28 mouse cellular contexts compared by ENCODE assay signal in genomic region chr4:105001736-105002135, GRCm38 (mm10).
DNase-seq lines count a peak whose midpoint lies in the region; ATAC-seq and TF ChIP-seq lines count a peak whose summit lies in the region.
"Had no signal": no experiment of that assay in that cellular context is flagged by ENCODE, and none has a peak within 500 bp of the region (broad histone marks: within the 10 kb centered on the region; RNA-seq: fewer than 3 reads in every experiment).

No protein-coding gene starts in this region.

- peaks cover 7% of the 10 kb centered on the region for H3K4me1 ChIP-seq in forebrain, embryonic 16.5 days (replicated peaks; ENCODE audit: control insufficient read depth, insufficient read depth, low read length)
- no peaks in the 10 kb centered on the region for H3K4me1 ChIP-seq in forebrain, embryonic 13.5 days
- H3K4me1 ChIP-seq in heart, embryonic 10.5 days: no peaks in the 10 kb centered on the region
- H3K4me1 ChIP-seq in midbrain, postnatal 0 days (ENCODE audit: insufficient read depth, low read length): no peaks in the 10 kb centered on the region
- no peaks in the 10 kb centered on the region for H3K4me1 ChIP-seq in midbrain, embryonic 13.5 days (replicated peaks)
- H3K4me1 ChIP-seq: embryonic facial prominence, embryonic 10.5 days; embryonic facial prominence, embryonic 13.5 days; heart, embryonic 15.5 days; hindbrain, embryonic 10.5 days had no signal

- no peak overlapping the region for H3K4me2 ChIP-seq in forebrain, embryonic 16.5 days (ENCODE audit: low read length)
- H3K4me2 ChIP-seq in forebrain, embryonic 13.5 days: no peak overlapping the region
- H3K4me2 ChIP-seq in midbrain, postnatal 0 days (ENCODE audit: low read depth, low read length, poor library complexity, severe bottlenecking): no peak overlapping the region
- H3K4me2 ChIP-seq in midbrain, embryonic 13.5 days (replicated peaks): no peak overlapping the region
- H3K4me2 ChIP-seq: embryonic facial prominence, embryonic 13.5 days; heart, embryonic 12.5 days; heart, embryonic 15.5 days; hindbrain, embryonic 14.5 days had no signal

- WGBS in forebrain, embryonic 16.5 days: 73% methylated on average over 1 of the region's 1 CpGs
- WGBS in forebrain, embryonic 13.5 days: 57% methylated on average over 1 of the region's 1 CpGs
- 70% methylated on average over 1 of the region's 1 CpGs for WGBS in heart, embryonic 10.5 days
- 70% methylated on average over 1 of the region's 1 CpGs for WGBS in midbrain, postnatal 0 days
- WGBS in midbrain, embryonic 13.5 days: 62% methylated on average over 1 of the region's 1 CpGs

- H3K9me3 ChIP-seq in forebrain, embryonic 16.5 days (ENCODE audit: control insufficient read depth, low read length): no peaks in the 10 kb centered on the region
- no peaks in the 10 kb centered on the region for H3K9me3 ChIP-seq in forebrain, embryonic 13.5 days (replicated peaks)
- H3K9me3 ChIP-seq in heart, embryonic 10.5 days: no peaks in the 10 kb centered on the region
- no peaks in the 10 kb centered on the region for H3K9me3 ChIP-seq in midbrain, postnatal 0 days (ENCODE audit: low read length)
- H3K9me3 ChIP-seq in midbrain, embryonic 13.5 days: no peaks in the 10 kb centered on the region
- H3K9me3 ChIP-seq: embryonic facial prominence, embryonic 10.5 days; embryonic facial prominence, embryonic 13.5 days; heart, embryonic 12.5 days; heart, embryonic 15.5 days; hindbrain, embryonic 10.5 days had no signal

- no peak for TF ChIP-seq CTCF in midbrain, postnatal 0 days (IDR thresholded peaks at IDR 0.05)

- H3K9ac ChIP-seq in forebrain, embryonic 16.5 days (replicated peaks; ENCODE audit: low read depth, low read length): no peak overlapping the region
- H3K9ac ChIP-seq in forebrain, embryonic 13.5 days: no peak overlapping the region
- H3K9ac ChIP-seq in midbrain, postnatal 0 days (replicated peaks; ENCODE audit: low read length, poor library complexity, severe bottlenecking): no peak overlapping the region
- no peak overlapping the region for H3K9ac ChIP-seq in midbrain, embryonic 13.5 days (replicated peaks)
- H3K9ac ChIP-seq: embryonic facial prominence, embryonic 13.5 days; heart, embryonic 12.5 days; heart, embryonic 15.5 days; hindbrain, embryonic 14.5 days had no signal

- H3K27ac ChIP-seq in forebrain, embryonic 16.5 days (ENCODE audit: low read length): peak overlapping the region; percentile 45; the same call in 1 of the 2 replicates
- H3K27ac ChIP-seq in forebrain, embryonic 13.5 days: no peak overlapping the region
- H3K27ac ChIP-seq in heart, embryonic 10.5 days: no peak overlapping the region
- no peak overlapping the region for H3K27ac ChIP-seq in midbrain, postnatal 0 days (ENCODE audit: low read depth, low read length)
- H3K27ac ChIP-seq in midbrain, embryonic 13.5 days: no peak overlapping the region
- H3K27ac ChIP-seq: embryonic facial prominence, embryonic 10.5 days; embryonic facial prominence, embryonic 13.5 days; heart, embryonic 15.5 days; hindbrain, embryonic 10.5 days; hindbrain, embryonic 14.5 days had no signal

- H3K4me3 ChIP-seq in forebrain, embryonic 16.5 days (replicated peaks; ENCODE audit: low read length): no peak overlapping the region
- no peak overlapping the region for H3K4me3 ChIP-seq in forebrain, embryonic 13.5 days
- no peak overlapping the region for H3K4me3 ChIP-seq in heart, embryonic 10.5 days
- H3K4me3 ChIP-seq in midbrain, postnatal 0 days (ENCODE audit: low read depth, low read length): no peak overlapping the region
- H3K4me3 ChIP-seq in midbrain, embryonic 13.5 days (replicated peaks): no peak overlapping the region
- H3K4me3 ChIP-seq: embryonic facial prominence, embryonic 10.5 days; embryonic facial prominence, embryonic 13.5 days; erythroblast, embryonic 14.5 days; heart, embryonic 12.5 days; heart, embryonic 15.5 days; hindbrain, embryonic 10.5 days had no signal

- no peaks in the 10 kb centered on the region for H3K27me3 ChIP-seq in forebrain, embryonic 16.5 days (replicated peaks; ENCODE audit: control insufficient read depth, insufficient read depth, low read length)
- no peaks in the 10 kb centered on the region for H3K27me3 ChIP-seq in forebrain, embryonic 13.5 days
- no peaks in the 10 kb centered on the region for H3K27me3 ChIP-seq in heart, embryonic 10.5 days (ENCODE audit: insufficient read depth, poor library complexity, severe bottlenecking)
- H3K27me3 ChIP-seq in midbrain, postnatal 0 days (ENCODE audit: insufficient read depth, low read length): no peaks in the 10 kb centered on the region
- no peaks in the 10 kb centered on the region for H3K27me3 ChIP-seq in midbrain, embryonic 13.5 days
- H3K27me3 ChIP-seq: embryonic facial prominence, embryonic 13.5 days; heart, embryonic 12.5 days; heart, embryonic 15.5 days had no signal

- peak; percentile 32 to 44 for DNase-seq in cerebellum, postnatal 10 days
- no peak for DNase-seq in cerebellum, postnatal 14 days
- DNase-seq in heart, adult 11 months: peak; percentile 37
- DNase-seq in heart, embryonic 10.5 days (ENCODE audit: low spot score): no peak
- DNase-seq in midbrain, postnatal 0 days (ENCODE audit: low spot score): peak; percentile 3
- DNase-seq: adrenal gland, adult 8-10 months; adrenal gland, postnatal 25 days; cerebellum, adult 18-20 months; cerebellum, adult 9-10 months; cerebellum, postnatal 36 days; embryo, embryonic 11 days; gastrocnemius, postnatal 10 days; gastrocnemius, postnatal 36 days; heart, postnatal 10 days; heart, postnatal 36 days; kidney, adult 2 months had no signal

- no peak for ATAC-seq in forebrain, embryonic 16.5 days
- no peak for ATAC-seq in forebrain, embryonic 13.5 days
- no peak for ATAC-seq in midbrain, postnatal 0 days (ENCODE audit: low FRiP score)
- no peak for ATAC-seq in midbrain, embryonic 13.5 days
- ATAC-seq: activated CD4-positive, CD25-positive, alpha-beta regulatory T cell, adult 4 months; intestine, postnatal 0 days had no signal

- no peaks in the 10 kb centered on the region for H3K36me3 ChIP-seq in forebrain, embryonic 16.5 days (ENCODE audit: control insufficient read depth, insufficient read depth)
- H3K36me3 ChIP-seq in forebrain, embryonic 13.5 days (ENCODE audit: poor library complexity, severe bottlenecking): no peaks in the 10 kb centered on the region
- no peaks in the 10 kb centered on the region for H3K36me3 ChIP-seq in heart, embryonic 10.5 days
- H3K36me3 ChIP-seq in midbrain, postnatal 0 days (ENCODE audit: insufficient read depth, low read length): no peaks in the 10 kb centered on the region
- no peaks in the 10 kb centered on the region for H3K36me3 ChIP-seq in midbrain, embryonic 13.5 days
- H3K36me3 ChIP-seq: embryonic facial prominence, embryonic 10.5 days; embryonic facial prominence, embryonic 13.5 days; heart, embryonic 12.5 days; heart, embryonic 15.5 days; hindbrain, embryonic 10.5 days had no signal

Comparison
In these comparisons a context has a peak if more than half of its experiments do, and no peak if none do; other contexts are left out.
1. DNase-seq: peak in cerebellum, postnatal 10 days (2 of 2), heart, adult 11 months (single experiment) and midbrain, postnatal 0 days (single experiment); none in cerebellum, postnatal 14 days (0 of 2) and heart, embryonic 10.5 days (single experiment).